Mouse (Mus musculus) midbrain, embryonic 16.5 days (tissue): ENCODE measurements around the gene Crybb1. TPM values are rescaled to one million over a fixed set of nuclear protein-coding genes. Genes with fewer than 3 reads are reported as not detected.

Experiments used
- ATAC-seq: fragments of 200-750 bp; cut with Nextera tagmentation; 2 replicates; pipeline ENCODE4 v1.8.0; 2017; ENCODE audit warnings: moderate TSS enrichment
- H3K27ac ChIP-seq: fragments of 300-500 bp; sonication (generic); 2 replicates; pipeline ENCODE4 v1.5.1; 2014; ENCODE audit warnings: mild to moderate bottlenecking, low read length, mixed read lengths
- H3K27me3 ChIP-seq: fragments of 300-500 bp; sonication (generic); 2 replicates; pipeline ENCODE4 v1.6.1; 2014; ENCODE audit warnings: low read depth, low read length, mixed read lengths; ENCODE audit not compliant: control insufficient read depth, insufficient read depth
- H3K36me3 ChIP-seq: fragments of 300-500 bp; sonication (generic); 2 replicates; pipeline ENCODE4 v1.6.1; 2014; ENCODE audit warnings: mild to moderate bottlenecking, low read length, moderate library complexity, mixed read lengths; ENCODE audit not compliant: control insufficient read depth, insufficient read depth
- H3K4me1 ChIP-seq: fragments of 300-500 bp; sonication (generic); 2 replicates; pipeline ENCODE4 v1.6.1; 2014; ENCODE audit warnings: mild to moderate bottlenecking, low read length, mixed read lengths; ENCODE audit not compliant: control insufficient read depth, insufficient read depth
- H3K4me2 ChIP-seq: fragments of 300-500 bp; sonication (generic); 2 replicates; pipeline ENCODE4 v1.6.1; 2014; ENCODE audit warnings: mild to moderate bottlenecking, low read length, mixed read lengths
- H3K4me3 ChIP-seq: fragments of 300-500 bp; sonication (generic); 2 replicates; pipeline ENCODE4 v1.5.1; 2014; ENCODE audit warnings: low read depth, mild to moderate bottlenecking, low read length, moderate library complexity, mixed read lengths
- H3K9ac ChIP-seq: fragments of 300-500 bp; sonication (generic); 2 replicates; pipeline ENCODE4 v1.6.1; 2014; ENCODE audit warnings: low read depth, low read length, mixed read lengths
- H3K9me3 ChIP-seq: fragments of 300-500 bp; sonication (generic); replicated peaks from 2 replicates; pipeline ENCODE4 v1.6.1; 2014; ENCODE audit warnings: mild to moderate bottlenecking, low read length, mixed read lengths; ENCODE audit not compliant: control insufficient read depth, poor library complexity, severe bottlenecking
- WGBS: fragments of 180-500 bp; shearing (Covaris S2); extraction: QIAGEN DNeasy Blood & Tissue Kit; methylation state at CpG from one replicate; pipeline ENCODE4 v1.1.7; 2014; 5-methylcytosine and 5-hydroxymethylcytosine counted together
- polyA plus RNA-seq: library from polyadenylated mRNA; unstranded; fragments of >200 nt; fragmentation: Nextera tagmentation; extraction: Ambion mirVana; gene quantifications from 2 replicates; pipeline ENCODE4 v1.2.1, GENCODE M21; 2015

Gene Crybb1
- polyA plus RNA-seq, 1 experiment from 2014 or later = 5.8 TPM

DNA sequence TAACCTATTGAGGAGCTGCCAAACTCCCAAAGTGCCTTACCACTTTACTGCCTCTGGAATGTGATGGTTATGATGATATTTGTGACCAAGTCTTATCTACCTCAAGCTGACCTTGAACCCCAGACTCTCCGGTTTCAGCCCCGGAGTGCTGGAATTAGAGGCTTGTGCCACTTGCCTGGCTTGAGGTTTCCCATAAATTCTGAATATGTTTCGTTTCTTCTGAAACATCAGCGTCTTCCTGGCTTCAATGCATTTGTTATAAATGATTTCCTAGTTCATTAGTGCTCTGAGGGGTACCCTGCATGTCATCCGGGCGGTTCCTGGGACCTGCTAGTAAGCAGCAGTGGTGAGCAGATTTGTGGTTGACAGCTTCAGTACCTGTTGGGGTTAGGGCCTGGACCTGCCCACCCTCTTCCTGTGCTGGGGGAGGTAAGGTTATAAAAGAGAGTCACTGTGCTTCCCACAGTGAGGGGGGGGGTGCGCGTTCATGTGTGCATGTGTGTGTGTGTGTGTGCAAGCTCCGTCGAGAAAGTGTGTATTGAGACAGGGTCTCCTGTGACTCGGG lies 22.4 kb downstream of the Crybb1 start:
- no peaks in the 10 kb centered on the region for H3K9me3 ChIP-seq
- 91% methylated on average over 11 of the region's 11 CpGs for WGBS
- H3K36me3 ChIP-seq = no peaks in the 10 kb centered on the region
- no peak overlapping the region for H3K4me3 ChIP-seq
- no peak overlapping the region for H3K27ac ChIP-seq
- peaks cover 21% of the 10 kb centered on the region for H3K4me1 ChIP-seq
- no peak overlapping the region for H3K9ac ChIP-seq
- no peaks in the 10 kb centered on the region for H3K27me3 ChIP-seq
- no peak overlapping the region; the same call in 1 of the 2 replicates for H3K4me2 ChIP-seq
- no peak for ATAC-seq

DNA sequence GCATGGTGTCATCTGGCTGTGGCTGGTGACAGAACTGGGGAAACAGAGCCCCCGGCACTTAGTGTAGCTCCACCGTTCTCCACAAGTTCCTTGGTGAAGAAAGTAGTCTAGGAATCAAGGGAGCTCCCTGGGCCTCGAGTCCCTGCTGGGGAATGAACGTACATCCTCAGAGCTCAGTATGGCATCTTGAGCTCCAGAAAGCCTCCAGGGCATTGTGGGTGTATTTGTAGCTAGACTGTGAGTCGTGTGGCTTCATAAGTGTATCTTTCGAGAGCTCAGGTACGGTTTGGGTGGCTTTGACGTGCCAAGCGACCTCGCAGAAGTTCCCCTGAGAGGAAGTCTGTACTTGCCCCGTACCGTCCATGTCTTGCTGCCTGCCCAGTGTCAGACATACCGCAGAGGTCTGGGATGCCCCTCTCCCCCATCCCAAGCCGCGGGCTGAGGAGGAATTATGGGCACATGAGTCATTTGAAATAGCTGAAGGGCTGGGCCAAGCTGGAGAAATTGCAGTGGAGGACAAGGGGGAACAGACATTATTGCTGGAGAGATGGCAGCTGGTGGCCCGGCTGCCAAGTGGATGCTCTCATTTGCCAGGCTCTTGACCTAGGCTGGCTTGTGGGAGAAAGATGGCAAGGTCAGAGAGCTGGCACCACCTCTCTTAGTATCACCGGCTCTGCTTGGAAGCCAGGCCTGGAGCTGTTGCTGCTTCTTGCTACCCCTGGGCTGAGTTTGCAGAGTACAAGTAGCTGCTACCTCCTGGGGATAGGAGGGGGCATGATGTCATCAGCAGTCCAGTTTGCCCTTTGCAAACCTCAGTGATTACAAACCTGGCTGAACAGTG lies 23.8 kb downstream of the Crybb1 start:
- H3K9ac ChIP-seq = 0 out of 2 replicates have a peak overlapping the region, but pooled peaks have one; percentile 18
- H3K9me3 ChIP-seq = no peaks in the 10 kb centered on the region
- no peaks in the 10 kb centered on the region for H3K36me3 ChIP-seq
- ATAC-seq = no peak
- peaks cover 21% of the 10 kb centered on the region for H3K4me1 ChIP-seq
- no peak overlapping the region for H3K4me2 ChIP-seq
- H3K27me3 ChIP-seq = no peaks in the 10 kb centered on the region
- WGBS = 94% methylated on average over 17 of the region's 17 CpGs
- H3K4me3 ChIP-seq = no peak overlapping the region
- no peak overlapping the region for H3K27ac ChIP-seq

DNA sequence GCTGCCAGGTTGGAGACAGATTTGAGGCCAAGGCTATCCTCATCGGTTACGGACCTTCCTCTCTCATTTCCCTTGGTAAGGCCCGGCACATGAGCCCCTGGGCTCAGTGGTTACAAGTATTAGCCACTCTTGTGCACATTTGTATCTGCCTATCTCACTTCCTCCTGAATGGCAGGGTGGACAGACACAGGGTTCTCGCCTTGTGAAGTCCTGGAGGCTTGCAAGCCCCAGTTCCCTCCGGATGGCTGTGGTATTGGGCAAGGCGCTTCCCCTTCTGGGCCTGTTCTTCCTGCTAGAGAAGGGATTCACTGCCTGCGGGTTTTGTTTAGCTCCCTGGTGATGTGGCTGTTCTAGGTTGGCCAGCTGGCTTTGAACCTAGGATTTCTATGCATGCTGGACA lies 24.5 kb downstream of the Crybb1 start:
- H3K4me3 ChIP-seq = no peak overlapping the region
- no peaks in the 10 kb centered on the region for H3K27me3 ChIP-seq
- H3K27ac ChIP-seq = no peak overlapping the region
- no peaks in the 10 kb centered on the region for H3K36me3 ChIP-seq
- no peaks in the 10 kb centered on the region for H3K9me3 ChIP-seq
- no peak overlapping the region for H3K4me2 ChIP-seq
- peaks cover 19% of the 10 kb centered on the region for H3K4me1 ChIP-seq
- 91% methylated on average over 7 of the region's 7 CpGs for WGBS
- 0 out of 2 replicates have a peak overlapping the region, but pooled peaks have one; percentile 18 for H3K9ac ChIP-seq
- ATAC-seq = no peak

DNA sequence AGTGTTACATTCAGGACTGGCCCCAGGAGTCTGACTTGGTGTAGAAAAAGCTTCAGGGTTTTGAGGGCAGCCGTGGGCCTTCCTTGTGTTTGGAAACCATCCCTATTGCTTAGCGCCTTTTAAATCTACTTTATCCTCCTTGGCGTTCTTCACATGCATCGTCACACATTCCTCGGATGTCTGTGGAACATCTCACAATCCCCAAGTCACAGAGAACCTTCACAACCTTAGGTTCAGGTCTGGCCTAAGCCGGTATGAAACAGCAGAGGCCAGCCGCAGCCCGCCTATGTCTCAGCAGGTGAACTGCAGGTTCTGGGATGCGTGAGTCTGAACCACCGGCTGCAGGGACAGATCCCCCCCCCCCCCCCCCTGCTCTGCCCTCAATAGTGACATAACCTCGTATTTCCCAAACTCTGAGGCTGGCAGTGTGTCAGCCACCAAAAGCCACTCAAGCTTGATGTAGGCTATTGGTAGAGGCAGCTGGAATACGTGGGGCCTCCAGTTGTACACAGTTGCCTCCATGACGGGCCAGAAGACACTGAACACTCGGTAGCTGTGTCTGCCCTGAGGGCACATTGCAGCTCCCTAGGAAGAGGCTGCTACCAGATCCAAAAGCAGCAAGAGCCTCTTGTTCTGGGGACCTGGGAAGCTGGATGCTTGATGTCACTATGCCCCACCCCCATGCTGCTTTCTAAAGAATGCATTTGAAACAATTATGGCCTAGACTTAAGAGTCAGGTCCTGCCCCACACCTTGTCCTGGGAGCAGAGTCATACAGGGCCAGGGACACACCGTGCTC lies 25.4 kb downstream of the Crybb1 start:
- Histone ChIP-seq H3K9ac (no peak overlapping the region), H3K4me1 (peaks cover 17% of the 10 kb centered on the region), H3K36me3 (no peaks in the 10 kb centered on the region), H3K27me3 (no peaks in the 10 kb centered on the region), H3K4me3 (no peak overlapping the region), H3K4me2 (no peak overlapping the region), H3K9me3 (no peaks in the 10 kb centered on the region), H3K27ac (no peak overlapping the region)
- WGBS = 51% methylated on average over 15 of the region's 15 CpGs
- ATAC-seq = no peak

DNA sequence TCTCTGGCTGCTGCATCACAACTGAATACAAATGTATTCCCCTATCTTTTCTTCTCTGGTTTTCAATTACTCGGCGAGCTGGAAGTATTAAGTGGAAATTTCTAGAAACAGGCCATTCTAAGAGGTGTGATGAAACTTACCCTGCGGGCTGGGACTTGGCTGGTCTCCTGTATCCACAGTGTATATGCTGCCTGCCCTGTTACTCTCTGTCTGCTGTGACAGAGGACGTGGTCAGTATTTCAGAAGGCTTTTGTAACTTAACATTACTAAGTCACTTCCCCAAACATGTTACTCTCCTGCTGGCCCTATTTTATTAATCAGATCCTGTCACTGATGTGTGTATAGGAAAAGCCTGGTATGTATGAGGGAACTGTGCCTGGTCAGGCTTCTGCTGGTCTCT lies 26.1 kb downstream of the Crybb1 start:
- Histone ChIP-seq H3K4me2 (no peak overlapping the region), H3K9ac (no peak overlapping the region), H3K36me3 (no peaks in the 10 kb centered on the region), H3K27me3 (no peaks in the 10 kb centered on the region), H3K9me3 (no peaks in the 10 kb centered on the region), H3K27ac (no peak overlapping the region), H3K4me1 (peaks cover 17% of the 10 kb centered on the region), H3K4me3 (no peak overlapping the region)
- ATAC-seq = no peak
- 87% methylated on average over 4 of the region's 4 CpGs for whole genome bisulfite sequencing

DNA sequence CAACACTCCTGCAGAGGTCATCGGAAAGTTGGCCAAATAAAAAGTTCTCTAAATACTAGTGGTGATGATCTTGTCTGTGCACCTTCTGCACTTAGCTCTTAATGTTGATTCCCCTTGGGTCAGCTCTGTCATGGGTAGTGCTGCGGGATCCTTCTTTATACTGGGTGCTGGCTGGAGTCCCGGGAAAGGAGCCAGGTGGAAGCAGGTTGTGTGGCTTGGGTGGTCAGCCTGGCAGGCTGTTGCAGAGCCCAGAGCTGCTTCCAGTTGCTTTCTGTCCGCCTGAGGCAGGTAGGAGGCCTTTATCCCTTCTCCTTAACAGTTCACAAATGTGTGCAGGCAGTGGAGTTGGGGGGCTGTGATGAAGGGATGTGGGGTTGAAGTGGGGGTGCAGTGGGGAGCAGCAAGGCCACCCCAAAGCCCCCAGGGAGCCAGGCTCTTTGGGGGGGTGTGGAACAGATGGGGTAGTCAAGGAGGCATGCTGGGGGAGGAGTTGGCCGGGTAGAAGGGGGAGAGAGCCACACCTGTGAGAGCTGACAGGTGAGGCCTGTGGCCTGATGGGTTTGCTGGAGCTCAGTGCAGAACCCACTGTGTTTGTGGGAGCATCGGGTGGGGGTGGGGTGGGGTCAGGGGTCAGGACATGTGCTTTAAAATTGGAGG lies 26.6 kb downstream of the Crybb1 start:
- Histone ChIP-seq H3K4me3 (no peak overlapping the region), H3K4me2 (no peak overlapping the region), H3K9me3 (no peaks in the 10 kb centered on the region), H3K27me3 (no peaks in the 10 kb centered on the region), H3K27ac (no peak overlapping the region), H3K9ac (no peak overlapping the region), H3K36me3 (no peaks in the 10 kb centered on the region), H3K4me1 (peaks cover 13% of the 10 kb centered on the region)
- WGBS = 79% methylated on average over 6 of the region's 6 CpGs
- ATAC-seq = no peak

DNA sequence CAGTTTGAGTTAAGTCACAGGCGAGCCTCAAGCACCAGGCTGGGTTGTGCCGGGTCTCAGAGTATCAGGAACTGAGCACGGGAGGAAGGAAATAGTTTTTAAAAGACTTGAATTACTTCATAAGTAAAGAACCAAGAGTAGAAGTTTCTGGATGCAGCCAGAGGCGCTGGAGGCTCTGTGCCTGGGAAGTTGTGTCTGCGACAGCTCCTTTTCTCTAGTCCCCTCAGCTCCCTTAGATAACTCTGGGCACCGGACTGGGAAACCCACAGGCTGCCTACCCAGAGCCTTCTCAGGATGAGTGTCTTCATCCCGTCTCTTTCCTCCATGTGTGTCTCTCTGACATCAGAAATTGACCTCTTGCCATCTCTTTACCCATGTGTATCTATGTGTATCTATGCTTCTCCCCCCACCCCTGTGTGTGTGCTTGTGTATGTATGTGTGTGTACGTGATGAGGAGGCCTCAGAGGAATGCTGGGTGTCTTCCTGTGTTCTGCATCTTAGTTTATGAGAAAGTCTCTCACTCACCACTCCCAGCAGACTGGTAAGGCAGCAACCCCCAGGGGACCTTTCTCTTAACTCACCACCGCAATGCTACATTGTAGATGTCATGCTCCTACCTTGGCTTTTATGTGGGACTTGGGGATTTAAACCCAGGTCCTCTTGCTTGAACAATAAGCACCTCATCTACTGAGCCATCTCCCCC lies 27.3 kb downstream of the Crybb1 start:
- Histone ChIP-seq H3K9me3 (no peaks in the 10 kb centered on the region), H3K27ac (no peak overlapping the region), H3K4me3 (no peak overlapping the region), H3K36me3 (no peaks in the 10 kb centered on the region), H3K27me3 (no peaks in the 10 kb centered on the region), H3K4me2 (no peak overlapping the region), H3K4me1 (peaks cover 6% of the 10 kb centered on the region), H3K9ac (no peak overlapping the region)
- ATAC-seq = no peak
- 82% methylated on average over 9 of the region's 9 CpGs for WGBS

DNA sequence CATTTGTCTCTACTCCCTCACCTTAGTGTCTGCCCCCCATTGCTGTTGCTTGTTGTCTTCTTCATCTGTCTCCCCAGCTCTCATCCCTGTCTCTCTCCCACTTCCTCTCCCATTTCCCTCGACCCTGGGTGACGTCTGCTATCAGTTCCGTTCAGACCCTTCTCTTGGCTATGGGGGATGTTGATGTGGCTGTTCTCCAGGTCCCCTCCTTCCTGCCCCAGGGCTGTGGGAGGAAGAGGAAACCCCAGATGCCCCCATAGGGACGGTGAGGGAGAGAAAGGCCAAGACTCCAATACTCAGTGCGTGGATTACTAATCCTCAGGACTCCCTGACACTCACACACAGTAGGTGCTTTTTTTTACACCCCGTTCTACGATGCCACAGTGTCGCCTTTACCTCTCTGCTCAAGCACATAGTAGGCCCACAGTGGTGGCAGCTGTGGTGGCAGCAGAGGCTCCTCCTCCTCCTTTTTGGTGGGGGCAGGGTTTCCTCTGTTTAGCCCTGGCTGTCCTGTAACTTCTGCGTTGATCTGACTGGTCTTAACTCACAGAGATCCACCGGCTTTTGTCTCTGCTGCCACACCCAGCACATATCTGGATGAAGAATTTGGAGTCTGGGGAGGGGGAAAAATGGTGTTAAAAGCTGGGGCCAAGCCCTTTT lies 28.1 kb downstream of the Crybb1 start:
- no peaks in the 10 kb centered on the region for H3K9me3 ChIP-seq
- no peak overlapping the region for H3K4me3 ChIP-seq
- no peaks in the 10 kb centered on the region for H3K27me3 ChIP-seq
- H3K36me3 ChIP-seq = no peaks in the 10 kb centered on the region
- WGBS = 83% methylated on average over 10 of the region's 10 CpGs
- H3K4me2 ChIP-seq = no peak overlapping the region
- no peak for ATAC-seq
- H3K27ac ChIP-seq = no peak overlapping the region
- no peak overlapping the region for H3K9ac ChIP-seq
- peaks cover 6% of the 10 kb centered on the region for H3K4me1 ChIP-seq
